ENCODE assay signal across 23 mouse cellular contexts in genomic region chr3:128054031-128054430, GRCm38 (mm10).
DNase-seq lines count a peak whose midpoint lies in the region; ATAC-seq and TF ChIP-seq lines count a peak whose summit lies in the region.
"Had no signal": no experiment of that assay in that cellular context is flagged by ENCODE, and none has a peak within 500 bp of the region (broad histone marks: within the 10 kb centered on the region; RNA-seq: fewer than 3 reads in every experiment).

No protein-coding gene starts in this region.

- H3K4me2 ChIP-seq in kidney, postnatal 0 days (ENCODE audit: low read length), result no peak overlapping the region
- no peak overlapping the region for H3K4me2 ChIP-seq in lung, embryonic 14.5 days
- H3K4me2 ChIP-seq in lung, postnatal 0 days (replicated peaks; ENCODE audit: low read depth, low read length), result no peak overlapping the region
- H3K4me2 ChIP-seq: embryonic facial prominence, embryonic 12.5 days; embryonic facial prominence, embryonic 15.5 days; forebrain, embryonic 12.5 days had no signal

- no peaks in the 10 kb centered on the region for H3K4me1 ChIP-seq in kidney, postnatal 0 days (replicated peaks; ENCODE audit: insufficient read depth, low read length)
- no peaks in the 10 kb centered on the region for H3K4me1 ChIP-seq in lung, embryonic 14.5 days (ENCODE audit: insufficient read depth)
- no peaks in the 10 kb centered on the region for H3K4me1 ChIP-seq in lung, postnatal 0 days (ENCODE audit: insufficient read depth, low read depth, low read length)
- H3K4me1 ChIP-seq: embryonic facial prominence, embryonic 12.5 days; embryonic facial prominence, embryonic 15.5 days; forebrain, embryonic 10.5 days; forebrain, embryonic 12.5 days had no signal

- WGBS in kidney, postnatal 0 days, result 41% methylated on average over 9 of the region's 9 CpGs
- 50% methylated on average over 9 of the region's 9 CpGs for WGBS in lung, embryonic 14.5 days
- WGBS in lung, postnatal 0 days, result 52% methylated on average over 9 of the region's 9 CpGs

- no peak overlapping the region for H3K4me3 ChIP-seq in kidney, postnatal 0 days (replicated peaks; ENCODE audit: low read depth, low read length)
- no peak overlapping the region for H3K4me3 ChIP-seq in lung, embryonic 14.5 days (ENCODE audit: low read depth, low read length)
- no peak overlapping the region for H3K4me3 ChIP-seq in lung, postnatal 0 days (ENCODE audit: low read depth, low read length)
- H3K4me3 ChIP-seq: embryonic facial prominence, embryonic 12.5 days; embryonic facial prominence, embryonic 15.5 days; erythroblast, embryonic 14.5 days; forebrain, embryonic 10.5 days; forebrain, embryonic 12.5 days had no signal

- peak; percentile 31 for DNase-seq in kidney, postnatal 0 days (ENCODE audit: low spot score)
- no peak for DNase-seq in kidney, adult 18-20 months
- peak; percentile 53 for DNase-seq in lung, embryonic 14.5 days
- no peak for DNase-seq in lung, adult 18-20 months
- peak; percentile 11 for DNase-seq in lung, postnatal 0 days (ENCODE audit: low spot score)
- no peak for DNase-seq in lung, postnatal 36 days
- DNase-seq: adrenal gland, adult 2 months; adrenal gland, postnatal 10 days; adrenal gland, postnatal 25 days; cerebellum, adult 11 months; cerebellum, adult 18-20 months; cerebellum, adult 8-10 months; cerebellum, adult 9-11 months; cerebellum, postnatal 14 days; cerebellum, postnatal 36 days; embryo, embryonic 11 days had no signal

- TF ChIP-seq CTCF in kidney, postnatal 0 days (IDR thresholded peaks at IDR 0.05; ENCODE audit: low read depth), result no peak
- TF ChIP-seq CTCF in lung, embryonic 14.5 days (IDR thresholded peaks at IDR 0.05; ENCODE audit: low read depth), result no peak
- TF ChIP-seq CTCF in lung, postnatal 0 days (IDR thresholded peaks at IDR 0.05), result no peak

- H3K27me3 ChIP-seq in kidney, postnatal 0 days (ENCODE audit: insufficient read depth, low read length), result no peaks in the 10 kb centered on the region
- H3K27me3 ChIP-seq in lung, embryonic 14.5 days (ENCODE audit: insufficient read depth, low read length), result no peaks in the 10 kb centered on the region
- H3K27me3 ChIP-seq in lung, postnatal 0 days (replicated peaks; ENCODE audit: insufficient read depth, low read length), result no peaks in the 10 kb centered on the region
- H3K27me3 ChIP-seq: embryonic facial prominence, embryonic 12.5 days; embryonic facial prominence, embryonic 15.5 days; forebrain, embryonic 12.5 days had no signal

- no peak overlapping the region for H3K9ac ChIP-seq in kidney, postnatal 0 days (ENCODE audit: low read depth, low read length)
- no peak overlapping the region for H3K9ac ChIP-seq in lung, embryonic 14.5 days
- no peak overlapping the region for H3K9ac ChIP-seq in lung, postnatal 0 days (replicated peaks; ENCODE audit: low read depth)
- H3K9ac ChIP-seq: embryonic facial prominence, embryonic 12.5 days; embryonic facial prominence, embryonic 15.5 days; forebrain, embryonic 12.5 days had no signal

- no peak for TF ChIP-seq EP300 in lung, postnatal 0 days (IDR thresholded peaks at IDR 0.05)

- ATAC-seq in kidney, postnatal 0 days (replicated peaks; ENCODE audit: low FRiP score, low read depth), result no peak
- ATAC-seq in lung, embryonic 14.5 days (ENCODE audit: insufficient read depth), result no peak
- ATAC-seq in lung, postnatal 0 days, result no peak
- ATAC-seq: forebrain, embryonic 14.5 days; forebrain, embryonic 16.5 days had no signal

- H3K27ac ChIP-seq in kidney, postnatal 0 days, result no peak overlapping the region
- H3K27ac ChIP-seq in lung, embryonic 14.5 days (ENCODE audit: low read depth), result no peak overlapping the region
- H3K27ac ChIP-seq in lung, postnatal 0 days (ENCODE audit: low read length), result no peak overlapping the region
- H3K27ac ChIP-seq: embryonic facial prominence, embryonic 12.5 days; embryonic facial prominence, embryonic 15.5 days; forebrain, embryonic 10.5 days; forebrain, embryonic 12.5 days had no signal

- H3K9me3 ChIP-seq in kidney, postnatal 0 days (replicated peaks; ENCODE audit: low read length), result no peaks in the 10 kb centered on the region
- H3K9me3 ChIP-seq in lung, embryonic 14.5 days (ENCODE audit: low read depth, low read length), result no peaks in the 10 kb centered on the region
- no peaks in the 10 kb centered on the region for H3K9me3 ChIP-seq in lung, postnatal 0 days (ENCODE audit: low read length)
- H3K9me3 ChIP-seq: embryonic facial prominence, embryonic 12.5 days; embryonic facial prominence, embryonic 15.5 days; forebrain, embryonic 10.5 days; forebrain, embryonic 12.5 days had no signal

- H3K36me3 ChIP-seq in kidney, postnatal 0 days (ENCODE audit: insufficient read depth, low read length), result no peaks in the 10 kb centered on the region
- no peaks in the 10 kb centered on the region for H3K36me3 ChIP-seq in lung, embryonic 14.5 days (ENCODE audit: insufficient read depth)
- H3K36me3 ChIP-seq in lung, postnatal 0 days (ENCODE audit: insufficient read depth, low read length), result no peaks in the 10 kb centered on the region
- H3K36me3 ChIP-seq: embryonic facial prominence, embryonic 12.5 days; embryonic facial prominence, embryonic 15.5 days; forebrain, embryonic 10.5 days; forebrain, embryonic 12.5 days had no signal

Comparison
In these comparisons a context has a peak if more than half of its experiments do, and no peak if none do; other contexts are left out.
1. DNase-seq: peak in kidney, postnatal 0 days (single experiment), lung, embryonic 14.5 days (single experiment) and lung, postnatal 0 days (single experiment); none in kidney, adult 18-20 months (single experiment), lung, adult 18-20 months (0 of 2) and lung, postnatal 36 days (single experiment).